Mouse (Mus musculus) liver, adult (tissue): ENCODE measurements at regions not wholly inside any gene's neighbourhood (a gene's known extent, or its start where the extent isn't known, plus 50 kb on each side); places are given as distances from the start of the nearest gene placed in this dataset.

Experiments used
- GATA4 ChIP-seq: IDR thresholded peaks from 2 replicates; pipeline ENCODE4 v1.6.1; 2014; ENCODE audit warnings: mild to moderate bottlenecking, low read length; ENCODE audit not compliant: insufficient replicate concordance

- TF ChIP-seq GATA4, result no peak
Observed at GRCm38 (mm10) chr7:83401001-83401400, 183.7 kb upstream of the Tmc3 start.

- no peak for TF ChIP-seq GATA4
Observed at GRCm38 (mm10) chr7:83429929-83430556, 154.7 kb upstream of the Tmc3 start.

DNA sequence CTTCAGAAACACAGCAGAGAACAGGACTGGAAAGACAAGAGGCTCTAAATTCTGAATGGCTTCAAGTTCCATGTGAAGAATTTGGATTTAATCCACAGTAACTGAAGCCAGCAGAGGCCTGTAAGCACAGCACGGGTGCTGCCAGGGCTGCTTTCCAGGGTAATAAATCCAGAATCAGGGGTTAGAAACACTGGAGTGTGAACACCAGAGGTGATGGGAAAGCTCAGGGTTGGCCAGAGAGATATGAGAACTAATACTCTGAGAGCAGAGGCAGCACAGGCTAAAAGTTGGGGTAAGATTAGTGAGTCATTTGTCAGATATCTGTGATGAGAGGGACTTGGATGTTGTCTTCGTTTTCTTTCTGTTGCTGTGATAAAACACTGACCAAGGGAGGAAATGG, 153.6 kb upstream of the Tmc3 start:
- TF ChIP-seq GATA4, result no peak

DNA sequence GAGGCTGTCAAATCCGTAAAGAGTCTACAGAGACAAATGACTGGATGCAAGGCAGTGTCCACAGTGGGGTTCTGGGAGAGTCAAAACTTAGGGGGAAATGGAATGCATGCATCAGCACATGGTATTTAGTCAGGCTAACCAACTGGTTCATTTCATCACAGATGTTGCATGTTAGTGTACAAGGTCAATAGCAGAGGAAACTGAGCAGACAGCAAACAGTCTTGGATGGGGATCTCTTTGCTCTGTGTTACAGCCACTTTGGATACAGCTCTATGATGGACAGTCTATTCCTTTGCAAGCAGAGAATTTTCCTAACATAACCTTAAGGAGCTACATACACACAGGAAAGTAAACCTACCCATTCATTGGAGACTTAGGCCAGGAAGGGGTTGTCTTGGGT, 151.9 kb upstream of the Tmc3 start:
- no peak for TF ChIP-seq GATA4

DNA sequence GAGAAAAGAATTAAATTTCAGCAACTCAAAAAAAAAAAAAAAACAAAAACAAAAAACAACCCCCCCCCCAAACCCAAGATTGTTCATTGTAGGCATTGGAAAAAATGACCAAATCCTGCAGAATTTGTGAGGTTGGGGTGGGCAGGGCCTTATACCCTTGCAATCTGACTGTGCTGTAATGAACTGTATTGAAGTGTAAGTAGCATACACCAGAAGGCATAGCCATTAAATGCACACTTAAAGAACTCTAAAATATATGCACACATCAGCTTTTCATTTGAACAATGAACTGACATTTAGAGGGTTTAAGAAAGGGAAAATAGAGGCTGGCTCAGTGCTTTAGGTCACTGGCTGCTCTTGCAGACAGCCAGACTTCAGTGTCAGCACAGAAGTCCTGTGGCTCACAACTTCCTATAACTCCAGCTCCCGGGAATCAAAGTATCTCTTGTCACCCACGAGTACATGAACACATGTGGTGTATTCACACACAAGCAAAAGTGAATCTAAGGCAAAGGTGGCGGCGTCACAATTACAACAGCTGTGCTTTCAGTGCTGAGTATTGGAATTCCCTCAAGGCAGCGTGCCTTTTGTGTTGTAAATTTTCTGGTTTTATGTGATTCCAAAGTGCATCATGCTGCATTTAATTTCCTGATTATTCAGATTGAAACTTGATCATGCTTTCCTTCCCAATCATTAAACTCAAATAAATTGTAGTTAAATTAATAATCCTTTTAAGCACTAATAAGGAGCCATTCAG, 150.6 kb upstream of the Tmc3 start:
- TF ChIP-seq GATA4, result no peak

- no peak for TF ChIP-seq GATA4
Observed at GRCm38 (mm10) chr7:83438538-83439393, 146.0 kb upstream of the Tmc3 start.

GRCm38 (mm10) chr7:83443596-83444278, 141.0 kb upstream of the Tmc3 start:
- TF ChIP-seq GATA4, result no peak

GRCm38 (mm10) chr7:83444279-83444615, 140.5 kb upstream of the Tmc3 start:
- TF ChIP-seq GATA4, result no peak

GRCm38 (mm10) chr7:83445181-83445926, 139.4 kb upstream of the Tmc3 start:
- no peak for TF ChIP-seq GATA4

GRCm38 (mm10) chr7:83450346-83450745, 134.4 kb upstream of the Tmc3 start:
- TF ChIP-seq GATA4, result no peak

DNA sequence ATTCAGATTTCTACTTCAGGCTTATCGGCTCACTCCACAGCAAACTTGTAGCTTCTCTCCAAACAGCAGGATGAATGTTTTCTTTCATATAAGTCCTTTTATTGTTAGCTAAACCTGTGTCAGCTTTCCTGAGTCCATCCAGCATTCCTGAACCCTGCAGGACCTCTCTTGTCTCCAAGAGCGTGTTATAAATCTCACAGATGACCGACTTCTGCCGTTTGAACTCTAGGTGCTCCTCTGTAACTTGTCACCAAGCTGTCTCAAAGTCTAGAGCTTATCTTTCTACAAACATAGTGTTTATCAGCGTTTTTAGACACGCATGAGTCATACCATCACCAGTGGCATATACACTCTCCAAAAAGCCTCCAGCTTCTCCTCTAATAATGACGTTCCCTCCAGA, 132.4 kb upstream of the Tmc3 start:
- TF ChIP-seq GATA4, result no peak

- no peak for TF ChIP-seq GATA4
Observed at GRCm38 (mm10) chr7:83459520-83459919, 125.2 kb upstream of the Tmc3 start.

- TF ChIP-seq GATA4, result no peak
Observed at GRCm38 (mm10) chr7:83467006-83467405, 117.7 kb upstream of the Tmc3 start.

DNA sequence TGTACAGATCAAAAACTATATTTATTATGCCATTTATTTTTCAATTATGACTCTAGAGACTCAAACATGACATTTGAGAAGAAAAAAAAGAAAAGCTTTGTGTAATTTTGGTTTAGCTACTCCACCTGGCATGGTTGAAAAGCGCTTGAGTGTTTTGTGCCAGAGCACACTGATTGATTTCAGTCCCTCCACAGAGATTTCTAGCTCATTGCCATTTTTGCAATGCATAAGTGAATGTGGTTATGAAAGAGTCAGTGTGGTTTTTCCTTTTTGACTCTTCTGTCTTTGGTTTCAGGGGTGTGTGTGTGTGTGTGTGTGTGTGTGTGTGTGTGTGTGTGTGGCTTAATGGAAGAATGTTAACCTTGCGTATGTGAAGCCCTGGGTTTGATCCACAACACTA, 113.6 kb upstream of the Tmc3 start:
- no peak for TF ChIP-seq GATA4

DNA sequence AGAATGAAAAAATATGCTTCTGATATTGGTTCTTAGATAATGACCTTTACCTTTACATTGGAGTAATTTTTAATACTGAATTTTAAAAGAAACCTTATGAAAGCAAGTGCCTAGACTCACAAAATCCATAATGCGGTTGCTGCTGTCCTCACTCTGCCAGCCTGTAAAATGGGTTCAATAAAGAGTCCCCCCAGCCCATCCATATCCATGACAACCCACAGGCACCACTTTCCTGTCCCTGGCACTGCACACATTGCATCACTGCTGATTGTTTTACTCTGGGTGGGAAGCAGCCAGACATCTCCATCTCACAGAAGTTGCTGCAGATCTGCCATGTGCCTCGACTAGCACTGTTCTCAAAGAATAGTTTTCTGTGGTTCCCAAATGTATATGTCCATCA, 110.3 kb upstream of the Tmc3 start:
- TF ChIP-seq GATA4, result no peak
